Mouse (Mus musculus) hindbrain, embryonic 10.5 days (tissue): ENCODE measurements at regions not wholly inside any gene's neighbourhood (a gene's known extent, or its start where the extent isn't known, plus 50 kb on each side); places are given as distances from the start of the nearest gene placed in this dataset.
A peak's percentile ranks its signal among the peaks of the same experiment; 100 is the strongest.

Experiments
- DNase-seq: peaks from one replicate; pipeline ENCODE4 v3.0.0-alpha.2; 2017; ENCODE audit warnings: low spot score
- H3K27ac ChIP-seq: fragments of 300-500 bp; sonication (generic); 2 replicates; pipeline ENCODE4 v1.5.1; 2016; ENCODE audit warnings: mild to moderate bottlenecking, moderate library complexity
- H3K27me3 ChIP-seq: fragments of 300-500 bp; sonication (generic); 2 replicates; pipeline ENCODE4 v1.6.1; 2016; ENCODE audit warnings: mild to moderate bottlenecking; ENCODE audit not compliant: poor library complexity, insufficient read depth, severe bottlenecking
- H3K36me3 ChIP-seq: fragments of 300-500 bp; sonication (generic); 2 replicates; pipeline ENCODE4 v1.6.1; 2016; ENCODE audit warnings: mild to moderate bottlenecking, moderate library complexity
- H3K4me1 ChIP-seq: fragments of 300-500 bp; sonication (generic); replicated peaks from 2 replicates; pipeline ENCODE4 v1.6.1; 2016; ENCODE audit warnings: mild to moderate bottlenecking
- H3K4me3 ChIP-seq: fragments of 300-500 bp; sonication (generic); 2 replicates; pipeline ENCODE4 v1.5.1; 2016; ENCODE audit warnings: mild to moderate bottlenecking, moderate library complexity
- H3K9me3 ChIP-seq: fragments of 300-500 bp; sonication (generic); 2 replicates; pipeline ENCODE4 v1.6.1; 2016; ENCODE audit warnings: mild to moderate bottlenecking, moderate library complexity
- WGBS: fragments of 180-500 bp; shearing (Covaris S2); methylation state at CpG from one replicate; pipeline ENCODE4 v1.1.7; 2016; 5-methylcytosine and 5-hydroxymethylcytosine counted together

GRCm38 (mm10) chr6:127392012-127392798 lies 54.4 kb upstream of the Parp11 start:
- DNase-seq: no peak
- Histone ChIP-seq H3K4me1 (peaks cover 30% of the 10 kb centered on the region), H3K4me3 (no peak overlapping the region), H3K9me3 (no peaks in the 10 kb centered on the region), H3K27me3 (0 out of 2 replicates have a peak, but pooled peaks cover 4% of the 10 kb centered on the region), H3K27ac (peak overlapping the region; percentile 81), H3K36me3 (no peaks in the 10 kb centered on the region)
- 91% methylated on average over 12 of the region's 12 CpGs for WGBS

DNA sequence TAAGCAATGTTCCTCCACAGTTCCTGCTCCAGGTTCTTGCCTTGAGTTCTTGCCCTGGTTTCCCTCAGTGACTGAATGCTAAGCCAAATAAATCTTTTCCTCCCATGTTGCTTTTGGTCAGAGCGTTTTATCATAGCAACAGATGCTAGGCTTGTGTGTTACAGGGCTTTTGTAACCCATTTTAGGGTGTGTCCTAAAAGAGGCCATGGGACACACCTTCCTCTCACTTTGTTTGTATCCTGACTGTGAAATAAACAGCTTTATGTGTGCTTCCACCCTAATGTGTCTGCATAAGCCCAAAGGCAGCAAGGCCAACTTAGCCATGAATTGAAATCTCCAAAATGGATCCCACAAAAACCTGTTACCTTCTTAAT lies 53.9 kb upstream of the Parp11 start:
- Histone ChIP-seq H3K27ac (peak overlapping the region; percentile 81), H3K36me3 (no peaks in the 10 kb centered on the region), H3K27me3 (0 out of 2 replicates have a peak, but pooled peaks cover 4% of the 10 kb centered on the region), H3K4me3 (no peak overlapping the region), H3K4me1 (peaks cover 30% of the 10 kb centered on the region), H3K9me3 (no peaks in the 10 kb centered on the region)
- 98% methylated on average over 1 of the region's 1 CpGs for WGBS
- DNase-seq: no peak

DNA sequence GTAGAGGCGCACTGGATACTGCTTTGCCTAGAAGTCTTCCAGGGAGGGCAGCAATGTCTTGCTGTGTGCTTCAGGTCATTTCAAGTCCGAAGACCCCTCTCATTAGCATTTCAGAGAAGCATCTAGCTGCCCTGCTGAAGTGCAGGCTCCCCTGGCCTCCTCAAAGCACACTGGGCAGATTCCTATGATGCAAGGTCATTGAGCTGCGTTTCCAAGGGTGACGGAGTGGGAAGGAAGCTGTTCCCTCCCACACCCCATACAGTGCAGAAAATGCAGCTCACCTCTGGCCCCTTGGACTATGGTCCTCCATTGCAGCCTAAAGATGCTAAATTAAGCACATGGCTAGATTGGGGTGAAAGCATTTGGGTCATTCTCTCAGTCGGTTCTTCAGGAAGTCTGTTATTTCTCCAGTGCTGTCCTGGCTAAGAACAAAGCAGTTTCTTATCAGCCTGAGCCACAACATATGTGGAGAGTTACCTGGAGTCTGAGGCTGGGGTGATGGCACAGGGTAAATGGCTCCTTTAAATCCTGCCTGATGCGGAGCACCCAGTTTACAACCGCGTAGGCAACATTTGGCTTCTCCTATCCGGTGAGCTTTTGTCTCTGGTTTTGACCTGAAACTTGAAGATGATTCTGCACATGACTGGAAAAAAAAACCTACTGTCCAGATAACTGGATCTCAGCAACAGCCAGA lies 52.6 kb upstream of the Parp11 start:
- Histone ChIP-seq H3K27me3 (0 out of 2 replicates have a peak, but pooled peaks cover 4% of the 10 kb centered on the region), H3K9me3 (no peaks in the 10 kb centered on the region), H3K27ac (peak overlapping the region; percentile 81), H3K36me3 (no peaks in the 10 kb centered on the region), H3K4me1 (peaks cover 30% of the 10 kb centered on the region), H3K4me3 (no peak overlapping the region)
- peak; percentile 72 for DNase-seq
- 27% methylated on average over 9 of the region's 9 CpGs for WGBS
